Mouse (Mus musculus): ENCODE data around the gene 1110004F10Rik. TPM values are rescaled to one million over a fixed set of nuclear protein-coding genes. Genes with fewer than 3 reads are reported as not detected.
"Not testable (repeated sequence)": the region's sequence is repeated elsewhere in the genome, so short reads cannot be mapped to it uniquely, and the experiment has no call there.

Gene 1110004F10Rik
- polyA plus RNA-seq, 1 experiment from 2014 or later: 342 TPM

- Histone ChIP-seq H3K27ac (no peak overlapping the region), H3K9me3 (no peaks in the 10 kb centered on the region), H3K4me2 (peak overlapping the region; percentile 99), H3K9ac (peak overlapping the region; percentile 21; the same call in 1 of the 2 replicates), H3K4me1 (peaks cover 54% of the 10 kb centered on the region), H3K4me3 (replicated peaks) (peak overlapping the region; percentile 26), H3K36me3 (replicated peaks) (no peaks in the 10 kb centered on the region), H3K27me3 (peaks cover 33% of the 10 kb centered on the region)
- 21% methylated on average over 18 of the region's 18 CpGs for WGBS
- ATAC-seq (ENCODE audit: low FRiP score): no peak
Measured at GRCm38 (mm10) chr7:116036591-116037555, 2.3 kb upstream of the 1110004F10Rik start.

GRCm38 (mm10) chr7:116038024-116038423 lies 1.2 kb upstream of the 1110004F10Rik start:
- Histone ChIP-seq H3K9me3 (no peaks in the 10 kb centered on the region), H3K27me3 (peaks cover 33% of the 10 kb centered on the region), H3K4me2 (peak overlapping the region; percentile 99), H3K36me3 (replicated peaks) (no peaks in the 10 kb centered on the region), H3K4me1 (peaks cover 54% of the 10 kb centered on the region), H3K4me3 (replicated peaks) (peak overlapping the region; percentile 51), H3K9ac (peak overlapping the region; percentile 41), H3K27ac (no peak overlapping the region)
- ATAC-seq (ENCODE audit: low FRiP score): no peak
- WGBS: 1% methylated on average over 13 of the region's 13 CpGs

GRCm38 (mm10) chr7:116038511-116038910 lies 686 bp upstream of the 1110004F10Rik start, which contains the start of gene Sox6:
TSS of gene Sox6 (minus strand) at chr7:116038796.
- no peaks in the 10 kb centered on the region for H3K9me3 ChIP-seq
- peak within 1 kb of the TSS; percentile 51 for H3K4me3 ChIP-seq (replicated peaks)
- WGBS: 1% methylated on average over 11 of the region's 11 CpGs
- H3K9ac ChIP-seq: peak within 1 kb of the TSS; percentile 62
- H3K27me3 ChIP-seq: peaks cover 33% of the 10 kb centered on the region
- no peaks in the 10 kb centered on the region for H3K36me3 ChIP-seq (replicated peaks)
- H3K4me1 ChIP-seq: peaks cover 54% of the 10 kb centered on the region
- no peak for ATAC-seq (ENCODE audit: low FRiP score)
- peak within 1 kb of the TSS; percentile 99 for H3K4me2 ChIP-seq
- peak within 1 kb of the TSS; percentile 65 for H3K27ac ChIP-seq

- ATAC-seq (ENCODE audit: low FRiP score): peak; percentile 84
- under 1% methylated on average over 48 of the region's 48 CpGs for WGBS
- Histone ChIP-seq H3K9ac (peak overlapping the region; percentile 62), H3K27me3 (peaks cover 33% of the 10 kb centered on the region), H3K4me3 (replicated peaks) (peak overlapping the region; percentile 51), H3K4me2 (peak overlapping the region; percentile 99), H3K4me1 (peaks cover 49% of the 10 kb centered on the region), H3K27ac (peak overlapping the region; percentile 65), H3K9me3 (no peaks in the 10 kb centered on the region), H3K36me3 (replicated peaks) (no peaks in the 10 kb centered on the region)
Measured at GRCm38 (mm10) chr7:116039538-116040466, 605 bp downstream of the 1110004F10Rik start.

GRCm38 (mm10) chr7:116040470-116041019 lies 1.3 kb downstream of the 1110004F10Rik start:
- H3K36me3 ChIP-seq (replicated peaks): no peaks in the 10 kb centered on the region
- H3K4me2 ChIP-seq: peak overlapping the region; percentile 99
- H3K4me3 ChIP-seq (replicated peaks): peak overlapping the region; percentile 51
- peaks cover 30% of the 10 kb centered on the region for H3K27me3 ChIP-seq
- no peaks in the 10 kb centered on the region for H3K9me3 ChIP-seq
- 16% methylated on average over 15 of the region's 15 CpGs for WGBS
- ATAC-seq (ENCODE audit: low FRiP score): no peak
- H3K4me1 ChIP-seq: peaks cover 46% of the 10 kb centered on the region
- H3K27ac ChIP-seq: no peak overlapping the region
- H3K9ac ChIP-seq: no peak overlapping the region

GRCm38 (mm10) chr7:116060739-116061138 lies 21.5 kb downstream of the 1110004F10Rik start:
- Histone ChIP-seq H3K9me3 (no peaks in the 10 kb centered on the region), H3K27ac (no peak overlapping the region), H3K4me2 (no peak overlapping the region), H3K4me3 (replicated peaks) (no peak overlapping the region), H3K4me1 (no peaks in the 10 kb centered on the region), H3K9ac (no peak overlapping the region), H3K27me3 (no peaks in the 10 kb centered on the region), H3K36me3 (replicated peaks) (no peaks in the 10 kb centered on the region)
- 47% methylated on average over 1 of the region's 1 CpGs for WGBS
- no peak for ATAC-seq (ENCODE audit: low FRiP score)

- not testable (repeated sequence) for H3K9ac ChIP-seq; H3K4me2 ChIP-seq; H3K27ac ChIP-seq; H3K27me3 ChIP-seq; H3K36me3 ChIP-seq (replicated peaks); H3K4me1 ChIP-seq; ATAC-seq (ENCODE audit: low FRiP score); H3K4me3 ChIP-seq (replicated peaks); H3K9me3 ChIP-seq
- 98% methylated on average over 11 of the region's 11 CpGs for WGBS
Measured at GRCm38 (mm10) chr7:116084366-116084765, 45.2 kb downstream of the 1110004F10Rik start, which contains the start of gene Gm4353. TSS of gene Gm4353 (minus strand) at chr7:116084635.

GRCm38 (mm10) chr7:116092710-116093465 lies 53.7 kb downstream of the 1110004F10Rik start:
- WGBS: under 1% methylated on average over 38 of the region's 38 CpGs
- H3K4me3 ChIP-seq (replicated peaks): peak overlapping the region; percentile 54
- peaks cover 23% of the 10 kb centered on the region for H3K4me1 ChIP-seq
- H3K4me2 ChIP-seq: peak overlapping the region; percentile 69
- no peaks in the 10 kb centered on the region for H3K9me3 ChIP-seq
- ATAC-seq (ENCODE audit: low FRiP score): peak; percentile 100
- peak overlapping the region; percentile 77 for H3K9ac ChIP-seq
- H3K27me3 ChIP-seq: no peaks in the 10 kb centered on the region
- no peaks in the 10 kb centered on the region for H3K36me3 ChIP-seq (replicated peaks)
- peak overlapping the region; percentile 89 for H3K27ac ChIP-seq

GRCm38 (mm10) chr7:116093466-116093850 lies 54.3 kb downstream of the 1110004F10Rik start:
- Histone ChIP-seq H3K4me2 (peak overlapping the region; percentile 69), H3K4me1 (peaks cover 23% of the 10 kb centered on the region), H3K9me3 (no peaks in the 10 kb centered on the region), H3K9ac (peak overlapping the region; percentile 77), H3K27me3 (no peaks in the 10 kb centered on the region), H3K27ac (peak overlapping the region; percentile 89), H3K36me3 (replicated peaks) (no peaks in the 10 kb centered on the region), H3K4me3 (replicated peaks) (peak overlapping the region; percentile 54)
- WGBS: 1% methylated on average over 19 of the region's 19 CpGs
- ATAC-seq (ENCODE audit: low FRiP score): peak; percentile 88

GRCm38 (mm10) chr7:116099952-116100528 lies 60.8 kb downstream of the 1110004F10Rik start:
- Histone ChIP-seq H3K9me3 (no peaks in the 10 kb centered on the region), H3K36me3 (replicated peaks) (peaks cover 42% of the 10 kb centered on the region)

GRCm38 (mm10) chr7:116103091-116103490 lies 63.9 kb downstream of the 1110004F10Rik start:
- H3K9ac ChIP-seq: no peak overlapping the region
- 97% methylated on average over 9 of the region's 9 CpGs for WGBS
- no peak for ATAC-seq (ENCODE audit: low FRiP score)
- no peaks in the 10 kb centered on the region for H3K27me3 ChIP-seq
- no peak overlapping the region for H3K27ac ChIP-seq
- H3K4me2 ChIP-seq: no peak overlapping the region
- H3K36me3 ChIP-seq (replicated peaks): peaks cover 63% of the 10 kb centered on the region
- no peaks in the 10 kb centered on the region for H3K4me1 ChIP-seq
- no peaks in the 10 kb centered on the region for H3K9me3 ChIP-seq
- no peak overlapping the region for H3K4me3 ChIP-seq (replicated peaks)

More at GRCm38 (mm10) chr7:116099952-116100528, 60.8 kb downstream of the 1110004F10Rik start:
- Histone ChIP-seq H3K4me2 (no peak overlapping the region), H3K27ac (no peak overlapping the region), H3K4me3 (replicated peaks) (no peak overlapping the region), H3K4me1 (peaks cover 8% of the 10 kb centered on the region), H3K9ac (no peak overlapping the region), H3K27me3 (no peaks in the 10 kb centered on the region)
- no peak for ATAC-seq (ENCODE audit: low FRiP score)
- WGBS: 96% methylated on average over 7 of the region's 7 CpGs
